Mouse (Mus musculus): ENCODE measurements at regions not wholly inside any gene's neighbourhood (a gene's known extent, or its start where the extent isn't known, plus 50 kb on each side); places are given as distances from the start of the nearest gene placed in this dataset.

DNA sequence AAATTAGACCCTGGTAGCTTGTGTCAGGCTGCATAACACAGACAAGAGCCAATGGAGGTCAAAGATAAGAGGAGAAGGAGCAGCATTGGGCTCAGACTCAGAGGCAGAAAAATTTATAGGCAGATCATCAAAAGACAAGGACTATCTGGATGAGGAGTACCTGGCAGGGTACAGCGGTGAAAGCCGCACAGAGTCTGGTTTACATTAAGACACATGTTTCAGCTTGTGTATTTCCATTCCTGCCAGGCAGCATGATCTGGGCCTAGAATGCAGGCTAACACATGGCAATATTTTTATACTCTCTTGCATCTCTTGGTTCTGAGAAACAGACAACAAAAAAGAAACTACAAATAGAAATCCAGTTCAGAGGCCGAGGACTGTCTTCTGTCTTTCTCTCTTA is 91.9 kb upstream of the Sema3a start:
- TF ChIP-seq CTCF (IDR thresholded peaks at IDR 0.05; ENCODE audit: borderline replicate concordance, insufficient read depth, low read length) = no peak
- TF ChIP-seq POLR2A (IDR thresholded peaks at IDR 0.05; ENCODE audit: low read depth, low read length) = no peak

All from embryonic fibroblast, embryonic 13.5 days (primary cell).